Mouse (Mus musculus): ENCODE measurements around the gene Ctrb1. TPM values are rescaled to one million over a fixed set of nuclear protein-coding genes. Genes with fewer than 3 reads are reported as not detected.

Ctrb1 gene
- total RNA-seq, 1 experiment from 2014 or later: 0.41 TPM

Small RNA genes within 50 kb of the gene (microRNA-seq; reads per million reads assigned to microRNA genes)
- gene Mir7076: 0 reads per million in 2 experiments

Other genes with a start within 250 kb of the Ctrb1 start
- 12.0 and 15.4 TPM in 2 replicates for gene Wdr59, start 168.9 kb downstream of the Ctrb1 start, total RNA-seq (2021)
- 44.3 and 47.7 TPM in 2 replicates for gene Znrf1, start 154.9 kb downstream of the Ctrb1 start, total RNA-seq (2021)
- gene Ldhd, start 60.6 kb downstream of the Ctrb1 start, total RNA-seq (2021): 36.5 and 38.2 TPM in 2 replicates
- gene Zfp1, start 47.6 kb downstream of the Ctrb1 start, total RNA-seq (2021): 9.2 and 11.2 TPM in 2 replicates
- 59.6 and 67.1 TPM in 2 replicates for gene Bcar1, start 52.8 kb upstream of the Ctrb1 start, total RNA-seq (2021)
- gene Cfdp1, start 163.3 kb upstream of the Ctrb1 start, total RNA-seq (2021): 82.4 and 83.1 TPM in 2 replicates
- 5.8 and 6.5 TPM in 2 replicates for gene Tmem170, start 185.7 kb upstream of the Ctrb1 start, total RNA-seq (2021)
- not detected in 2 replicates for gene Chst5, start 219.4 kb upstream of the Ctrb1 start, total RNA-seq (2021)
- gene Tmem231, start 242.9 kb upstream of the Ctrb1 start, total RNA-seq (2021): 5.3 and 5.5 TPM in 2 replicates
- gene Gabarapl2, start 249.7 kb upstream of the Ctrb1 start, total RNA-seq (2021): 124 and 128 TPM in 2 replicates

Measured in adrenal gland, postnatal 14 days (tissue).